Mouse (Mus musculus): ENCODE measurements around the gene Rpl29.

Rpl29 gene

GRCm38 (mm10) chr9:106417841-106418625 lies 11.2 kb upstream of the Rpl29 start:
- DNase-seq (ENCODE audit: low spot score): peak; percentile 74

DNA sequence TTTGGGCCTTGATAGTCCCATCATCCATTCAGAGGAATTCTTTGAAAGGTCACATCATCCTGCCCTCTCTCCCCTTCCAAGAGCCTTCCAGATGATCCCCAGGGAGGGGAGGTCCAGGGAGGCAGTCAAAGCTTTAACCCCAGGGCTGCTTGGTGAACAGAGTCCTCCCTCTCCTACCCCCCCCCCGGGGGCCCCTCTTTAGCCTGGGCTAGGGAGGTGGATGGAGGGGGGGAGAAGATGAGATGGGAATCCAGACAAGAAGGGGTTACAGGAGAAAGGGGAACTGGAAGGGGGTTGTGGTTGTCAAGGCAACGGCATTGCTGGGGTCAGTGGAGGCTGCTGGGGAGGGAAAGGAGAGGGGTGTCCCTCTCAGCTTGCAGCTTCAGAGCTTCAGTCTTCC lies 8.6 kb upstream of the Rpl29 start:
- DNase-seq (ENCODE audit: low spot score): peak; percentile 85

DNA sequence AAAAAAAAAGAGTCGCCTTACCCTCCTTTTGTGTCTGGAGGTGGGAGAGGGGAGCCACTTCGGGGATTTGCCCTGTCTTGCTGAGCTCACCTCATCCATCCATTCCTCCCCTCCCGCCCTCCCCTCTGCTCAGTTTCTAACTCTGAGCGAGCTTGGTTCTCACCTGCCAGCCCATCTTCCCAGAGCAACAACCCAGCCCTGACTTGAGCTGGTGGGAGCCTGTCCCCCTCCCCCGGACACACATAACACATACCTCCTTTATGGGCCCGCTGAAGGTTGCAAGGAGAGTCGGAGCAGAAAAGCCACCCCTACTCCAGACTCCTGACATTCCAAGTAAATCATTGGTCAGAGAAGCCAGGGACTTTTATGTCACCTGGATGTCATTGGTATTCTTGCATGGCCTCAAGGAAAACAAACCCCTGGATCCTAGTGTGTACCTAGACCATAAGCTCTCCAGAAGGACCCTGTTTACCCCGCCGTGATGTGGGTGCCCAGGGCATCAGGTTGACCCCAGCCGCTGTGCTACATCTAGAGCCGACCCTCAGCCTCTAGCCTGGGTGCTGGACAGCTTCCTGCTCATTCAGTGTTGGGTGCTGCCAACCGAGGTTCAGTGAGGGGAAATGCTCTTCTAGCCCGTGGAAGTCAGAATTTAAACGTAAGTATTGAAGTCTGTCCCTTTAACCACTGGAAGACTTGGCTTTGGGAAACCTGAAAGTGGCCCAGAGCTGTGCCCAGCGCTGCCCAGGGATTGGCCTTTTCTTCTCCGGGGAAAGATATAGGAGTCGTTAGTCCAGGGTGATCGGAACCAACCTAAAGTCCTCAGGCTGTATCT lies 8.0 kb upstream of the Rpl29 start:
- DNase-seq (ENCODE audit: low spot score): peak; percentile 34

DNA sequence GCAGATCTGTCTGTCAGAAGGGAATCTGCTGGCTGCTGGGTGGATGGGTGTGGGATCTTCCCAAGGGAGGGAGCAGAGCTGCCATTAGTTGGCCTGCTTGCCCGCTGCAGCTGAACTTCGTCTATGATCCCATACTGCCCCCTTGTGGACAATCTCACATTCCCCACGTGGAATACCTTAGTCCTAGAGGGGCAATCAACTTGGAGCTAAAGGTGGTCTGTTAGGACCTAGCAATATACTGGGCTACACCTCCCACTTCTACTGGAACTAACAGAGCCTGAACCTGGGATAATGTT lies 7.4 kb upstream of the Rpl29 start:
- peak; percentile 96 for DNase-seq (ENCODE audit: low spot score)

- DNase-seq (ENCODE audit: low spot score): no peak
These were observed 484 bp upstream of the Rpl29 start for GRCm38 (mm10) chr9:106428719-106429220.

DNA sequence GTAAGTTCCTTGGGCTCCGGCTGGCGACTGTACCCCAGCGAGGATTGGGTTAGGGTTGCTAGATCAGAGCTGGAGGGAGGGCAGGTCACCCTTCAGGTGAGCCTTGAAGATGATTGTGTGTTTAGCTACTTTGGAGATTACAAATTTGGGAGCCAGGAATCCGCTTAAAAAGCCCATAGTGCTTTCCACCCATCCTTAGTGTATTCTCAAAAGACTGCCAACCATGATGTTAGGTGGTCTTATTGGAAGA lies 686 bp downstream of the Rpl29 start:
- no peak for DNase-seq (ENCODE audit: low spot score)

GRCm38 (mm10) chr9:106433389-106433788 lies 4.1 kb downstream of the Rpl29 start:
- no peak for DNase-seq (ENCODE audit: low spot score)

GRCm38 (mm10) chr9:106436566-106436965 lies 7.3 kb downstream of the Rpl29 start:
- DNase-seq (ENCODE audit: low spot score): no peak

- DNase-seq (ENCODE audit: low spot score): no peak
These were observed 13.4 kb downstream of the Rpl29 start for GRCm38 (mm10) chr9:106442680-106443079.

- no peak for DNase-seq (ENCODE audit: low spot score)
These were observed 15.6 kb downstream of the Rpl29 start for GRCm38 (mm10) chr9:106444836-106445235.

GRCm38 (mm10) chr9:106447348-106447747 lies 18.1 kb downstream of the Rpl29 start, which contains the start of the genes Abhd14b and Abhd14a:
TSS of gene Abhd14b (plus strand) at chr9:106447459.
TSS of gene Abhd14a (minus strand) at chr9:106447678.
- peak; percentile 95 for DNase-seq (ENCODE audit: low spot score)

- no peak for DNase-seq (ENCODE audit: low spot score)
These were observed 18.7 kb downstream of the Rpl29 start for GRCm38 (mm10) chr9:106447951-106448350.

GRCm38 (mm10) chr9:106448498-106449031 lies 19.3 kb downstream of the Rpl29 start:
- peak; percentile 86 for DNase-seq (ENCODE audit: low spot score)

DNA sequence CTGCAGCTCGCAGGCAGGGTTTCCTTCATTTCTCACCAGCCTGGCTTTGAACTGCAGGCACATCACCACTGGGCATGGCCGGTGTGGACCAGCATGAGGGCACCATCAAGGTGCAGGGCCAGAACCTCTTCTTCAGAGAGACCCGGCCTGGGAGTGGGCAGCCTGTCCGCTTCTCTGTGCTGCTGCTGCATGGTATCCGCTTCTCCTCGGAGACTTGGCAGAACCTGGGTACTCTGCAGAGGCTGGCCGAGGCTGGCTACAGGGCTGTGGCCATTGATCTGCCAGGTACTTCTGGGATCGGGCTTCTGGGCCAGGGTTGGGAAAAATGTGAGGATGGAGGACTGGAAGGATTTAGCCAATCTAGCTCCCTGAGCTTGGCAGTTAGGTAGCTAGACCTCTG lies 20.7 kb downstream of the Rpl29 start:
- no peak for DNase-seq (ENCODE audit: low spot score)

DNA sequence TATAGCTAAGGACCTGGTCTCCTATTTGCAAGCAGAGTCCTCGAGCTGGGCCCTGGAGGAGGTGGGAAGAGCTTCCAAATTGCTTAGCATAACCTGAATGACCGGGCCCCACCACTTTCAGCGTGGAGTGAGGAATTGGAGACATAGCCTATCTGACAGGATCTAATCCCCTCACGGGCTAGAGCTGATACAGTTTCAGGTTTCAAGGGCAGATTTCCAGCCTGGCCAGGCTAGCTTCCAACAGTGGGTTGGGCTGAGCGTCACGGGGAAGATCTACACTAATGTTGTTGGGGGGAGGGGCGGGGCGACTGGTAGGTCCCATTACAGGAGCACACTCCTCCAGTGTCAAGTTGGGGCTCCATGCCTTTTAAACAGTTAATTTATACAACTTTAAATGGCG lies 21.4 kb downstream of the Rpl29 start:
- DNase-seq (ENCODE audit: low spot score): peak; percentile 85

- DNase-seq (ENCODE audit: low spot score): no peak
These were observed 22.0 kb downstream of the Rpl29 start for GRCm38 (mm10) chr9:106451298-106451697.

- DNase-seq (ENCODE audit: low spot score): no peak
These were observed 22.6 kb downstream of the Rpl29 start for GRCm38 (mm10) chr9:106451899-106452298.

DNA sequence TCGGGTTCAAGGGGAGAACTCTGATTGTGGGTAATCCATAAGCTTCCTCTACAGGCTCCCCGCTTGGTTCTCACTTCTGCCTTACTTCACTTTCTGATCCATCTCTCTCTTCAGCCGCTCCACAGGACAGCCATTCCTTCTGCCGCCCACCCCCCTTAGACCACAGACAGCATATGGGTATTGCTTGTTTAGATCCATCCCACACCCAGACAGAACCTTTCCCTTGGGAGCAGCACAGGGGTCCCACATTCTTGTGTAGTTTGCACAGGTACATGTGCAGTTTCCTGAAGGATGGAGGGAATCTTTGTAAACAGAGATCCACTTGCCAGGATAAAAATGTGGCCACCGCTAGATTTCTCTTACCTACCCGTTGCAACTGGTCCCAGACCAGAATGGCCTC lies 23.1 kb downstream of the Rpl29 start:
- no peak for DNase-seq (ENCODE audit: low spot score)

- DNase-seq (ENCODE audit: low spot score): peak; percentile 82
These were observed 23.6 kb downstream of the Rpl29 start for GRCm38 (mm10) chr9:106452821-106453220.

- peak; percentile 86 for DNase-seq (ENCODE audit: low spot score)
These were observed 24.2 kb downstream of the Rpl29 start, which contains the start of gene Pcbp4 for GRCm38 (mm10) chr9:106453271-106454070. TSS of gene Pcbp4 (plus strand) at chr9:106453291.

DNA sequence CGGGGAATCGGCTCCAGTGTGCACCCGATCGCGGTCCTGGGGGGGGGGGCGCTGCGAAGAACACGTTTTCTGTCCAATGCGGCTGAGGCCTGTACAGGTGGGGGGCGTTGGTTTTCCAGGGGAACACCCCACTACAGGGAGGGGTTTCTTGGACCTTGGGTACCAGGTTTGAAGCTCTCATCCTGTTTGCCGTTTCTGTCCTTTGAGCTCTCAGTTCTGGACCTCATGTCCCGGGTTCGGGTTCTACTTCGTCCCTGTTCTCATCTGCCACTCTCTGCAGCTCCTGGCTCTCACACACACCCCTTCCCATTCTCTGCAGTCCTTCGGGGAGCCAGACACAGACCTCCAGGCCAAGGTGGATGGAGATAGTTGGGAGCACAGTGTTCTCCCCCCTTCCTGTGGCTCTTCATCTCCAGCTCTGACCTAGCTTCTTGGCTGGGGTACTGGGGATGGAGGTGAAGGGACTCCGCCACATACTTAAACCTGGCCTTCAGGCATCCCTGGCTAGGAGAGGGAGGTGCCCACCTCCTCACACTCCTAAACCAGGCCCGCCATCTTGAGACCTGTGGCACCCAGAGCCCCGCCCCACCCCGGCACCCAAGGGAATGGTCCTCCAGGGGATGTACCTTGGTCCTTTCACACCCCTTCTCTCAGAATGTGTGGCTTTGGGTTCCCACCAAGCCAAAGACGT lies 25.0 kb downstream of the Rpl29 start:
- DNase-seq (ENCODE audit: low spot score): no peak

Measured in embryo, embryonic 10.5 days (tissue).